Mouse (Mus musculus) gastrocnemius, adult 2 months (tissue): Measurements from ENCODE around the gene Tmem131l. TPM values are rescaled to one million over a fixed set of nuclear protein-coding genes. Genes with fewer than 3 reads are reported as not detected.

Experiments used
- DNase-seq: peaks from one replicate; pipeline ENCODE4 v3.0.0; 2022
- H3K27ac ChIP-seq: fragments of 200-600 bp; 2 replicates; pipeline ENCODE4 v1.8.1; 2022; ENCODE audit warnings: mild to moderate bottlenecking
- H3K4me3 ChIP-seq: fragments of 200-600 bp; 2 replicates; pipeline ENCODE4 v1.8.1; 2022; ENCODE audit warnings: mild to moderate bottlenecking, moderate library complexity
- CTCF ChIP-seq: fragments of 200-600 bp; IDR thresholded peaks from 2 replicates; pipeline ENCODE4 v1.8.1; 2022; ENCODE audit warnings: antibody characterized with exemption, mild to moderate bottlenecking, moderate library complexity
- intact Hi-C: fragments of 180-260 bp; cut with DNase I; formaldehyde crosslinking; loops from one replicate; pipeline ENCODE4 v1.15.1; 2025
- total RNA-seq, 2 experiments: library from RNA; stranded (reverse); gene quantifications; 2 replicates each; pipeline ENCODE4 v1.2.3; 2021

Tmem131l gene
- total RNA-seq, 2 experiments from 2014 or later = 12.0 to 17.4 TPM

GRCm38 (mm10) chr3:83995254-83995830 lies 44.6 kb downstream of the Tmem131l start:
- peak overlapping the region; percentile 67 for H3K27ac ChIP-seq
- peak; percentile 66 for DNase-seq
- intact Hi-C loops = loop anchor here (5.0 kb wide), 1 partner anchor 42 kb away; no protein-coding TSS in a partner anchor
- TF ChIP-seq CTCF = no peak
- no peak overlapping the region for H3K4me3 ChIP-seq

- no peak for DNase-seq
- intact Hi-C loops = no loop called here
- no peak overlapping the region for H3K4me3 ChIP-seq
- no peak overlapping the region for H3K27ac ChIP-seq
- no peak for TF ChIP-seq CTCF
Observed at GRCm38 (mm10) chr3:83994217-83994839, 45.6 kb downstream of the Tmem131l start.

GRCm38 (mm10) chr3:83993089-83993516 lies 46.9 kb downstream of the Tmem131l start:
- intact Hi-C loops = loop anchor here (2.0 kb wide), 1 partner anchor 22 kb away; no protein-coding TSS in a partner anchor
- H3K27ac ChIP-seq = peak overlapping the region; percentile 35

GRCm38 (mm10) chr3:83991691-83992524 lies 48.1 kb downstream of the Tmem131l start:
- no peak for TF ChIP-seq CTCF
- intact Hi-C loops = loop anchor here (2.0 kb wide), 1 partner anchor 21 kb away; no protein-coding TSS in a partner anchor
- no peak for DNase-seq
- no peak overlapping the region; the same call in 1 of the 2 replicates for H3K27ac ChIP-seq
- no peak overlapping the region for H3K4me3 ChIP-seq

More at GRCm38 (mm10) chr3:83993089-83993516, 46.9 kb downstream of the Tmem131l start:
- no peak overlapping the region for H3K4me3 ChIP-seq
- DNase-seq = peak; percentile 83
- peak; percentile 31 for TF ChIP-seq CTCF

- DNase-seq = no peak
- no peak for TF ChIP-seq CTCF
- H3K27ac ChIP-seq = no peak overlapping the region
- intact Hi-C loops = no loop called here
- no peak overlapping the region for H3K4me3 ChIP-seq
Observed at GRCm38 (mm10) chr3:83988214-83988613, 51.8 kb downstream of the Tmem131l start.

- TF ChIP-seq CTCF = no peak
- Histone ChIP-seq H3K27ac (no peak overlapping the region), H3K4me3 (no peak overlapping the region)
- intact Hi-C loops = no loop called here
- no peak for DNase-seq
Observed at GRCm38 (mm10) chr3:83987533-83988112, 52.4 kb downstream of the Tmem131l start.

GRCm38 (mm10) chr3:83986740-83987139 lies 53.2 kb downstream of the Tmem131l start:
- intact Hi-C loops = no loop called here
- TF ChIP-seq CTCF = no peak
- Histone ChIP-seq H3K27ac (no peak overlapping the region), H3K4me3 (no peak overlapping the region)
- DNase-seq = no peak

- no peak for TF ChIP-seq CTCF
- Histone ChIP-seq H3K27ac (no peak overlapping the region), H3K4me3 (no peak overlapping the region)
- intact Hi-C loops = no loop called here
- DNase-seq = no peak
Observed at GRCm38 (mm10) chr3:83985426-83985825, 54.5 kb downstream of the Tmem131l start.

GRCm38 (mm10) chr3:83984379-83984778 lies 55.6 kb downstream of the Tmem131l start:
- intact Hi-C loops = no loop called here
- Histone ChIP-seq H3K27ac (no peak overlapping the region), H3K4me3 (no peak overlapping the region)
- TF ChIP-seq CTCF = no peak
- no peak for DNase-seq

- no peak for TF ChIP-seq CTCF
- intact Hi-C loops = no loop called here
Observed at GRCm38 (mm10) chr3:83982821-83983220, 57.2 kb downstream of the Tmem131l start.

GRCm38 (mm10) chr3:83980231-83980872 lies 59.6 kb downstream of the Tmem131l start:
- intact Hi-C loops = no loop called here
- TF ChIP-seq CTCF = no peak
- DNase-seq = no peak
- Histone ChIP-seq H3K4me3 (no peak overlapping the region), H3K27ac (no peak overlapping the region)

More at GRCm38 (mm10) chr3:83982821-83983220, 57.2 kb downstream of the Tmem131l start:
- Histone ChIP-seq H3K4me3 (no peak overlapping the region), H3K27ac (no peak overlapping the region)
- DNase-seq = no peak
